Mouse (Mus musculus) liver, postnatal 0 days (tissue): ENCODE measurements at regions not wholly inside any gene's neighbourhood (a gene's known extent, or its start where the extent isn't known, plus 50 kb on each side); places are given as distances from the start of the nearest gene placed in this dataset. TPM values are rescaled to one million over a fixed set of nuclear protein-coding genes. Genes with fewer than 3 reads are reported as not detected.

Experiments
- ATAC-seq: fragments of 200-750 bp; cut with Nextera tagmentation; 2 replicates; pipeline ENCODE4 v1.8.0; 2017; ENCODE audit warnings: mild to moderate bottlenecking, moderate library complexity
- DNase-seq: peaks from one replicate; pipeline ENCODE4 v3.0.0-alpha.2; 2016
- H3K27ac ChIP-seq: fragments of 300-500 bp; sonication (generic); 2 replicates; pipeline ENCODE4 v1.5.1; 2014; ENCODE audit warnings: antibody characterized with exemption, moderate library complexity, mild to moderate bottlenecking, low read depth
- H3K27me3 ChIP-seq: fragments of 300-500 bp; sonication (generic); 2 replicates; pipeline ENCODE4 v1.6.1; 2014; ENCODE audit warnings: low read length, control low read depth, mixed read lengths; ENCODE audit not compliant: insufficient read depth
- H3K36me3 ChIP-seq: fragments of 300-500 bp; sonication (generic); replicated peaks from 2 replicates; pipeline ENCODE4 v1.6.1; 2014; ENCODE audit warnings: mild to moderate bottlenecking, control low read depth, low read length, moderate library complexity, mixed read lengths; ENCODE audit not compliant: insufficient read depth
- H3K4me1 ChIP-seq: fragments of 300-500 bp; sonication (generic); 2 replicates; pipeline ENCODE4 v1.6.1; 2014; ENCODE audit warnings: antibody characterized with exemption, mild to moderate bottlenecking, control low read depth; ENCODE audit not compliant: insufficient read depth
- H3K4me2 ChIP-seq: fragments of 300-500 bp; sonication (generic); 2 replicates; pipeline ENCODE4 v1.6.1; 2014; ENCODE audit warnings: low read depth, mild to moderate bottlenecking, low read length, moderate library complexity, mixed read lengths
- H3K4me3 ChIP-seq: fragments of 300-500 bp; sonication (generic); 2 replicates; pipeline ENCODE4 v1.5.1; 2014; ENCODE audit warnings: low read depth, low read length
- H3K9ac ChIP-seq: fragments of 300-500 bp; sonication (generic); replicated peaks from 2 replicates; pipeline ENCODE4 v1.6.1; 2014; ENCODE audit warnings: mild to moderate bottlenecking, moderate library complexity
- H3K9me3 ChIP-seq: fragments of 300-500 bp; sonication (generic); 2 replicates; pipeline ENCODE4 v1.6.1; 2016; ENCODE audit warnings: mild to moderate bottlenecking, control low read depth, low read length, mixed read lengths
- CTCF ChIP-seq: sonication (generic); IDR thresholded peaks from 2 replicates; pipeline ENCODE4 v1.5.1; 2016; ENCODE audit warnings: antibody characterized with exemption, low read depth
- EP300 ChIP-seq: IDR thresholded peaks from 2 replicates; pipeline ENCODE4 v1.6.1; 2016; ENCODE audit warnings: antibody characterized with exemption, low read depth, mild to moderate bottlenecking
- WGBS: fragments of 180-500 bp; shearing (Covaris S2); extraction: QIAGEN DNeasy Blood & Tissue Kit; methylation state at CpG from one replicate; pipeline ENCODE4 v1.1.7; 2014; ENCODE audit not compliant: insufficient replicate concordance; 5-methylcytosine and 5-hydroxymethylcytosine counted together
- microRNA-seq: library from miRNA; unstranded; fragments of <30 nt; microRNA quantifications from one replicate; pipeline ENCODE4, GENCODE M21; 2016

GRCm38 (mm10) chr5:7820592-7820991 lies 139.7 kb upstream of the Steap4 start:
- Histone ChIP-seq H3K9ac (no peak overlapping the region), H3K9me3 (no peaks in the 10 kb centered on the region), H3K4me1 (no peaks in the 10 kb centered on the region), H3K27ac (no peak overlapping the region), H3K4me2 (no peak overlapping the region), H3K4me3 (no peak overlapping the region), H3K27me3 (no peaks in the 10 kb centered on the region), H3K36me3 (no peaks in the 10 kb centered on the region)
- 25% methylated on average over 5 of the region's 5 CpGs for WGBS
- ATAC-seq = no peak
- DNase-seq = no peak
- TF ChIP-seq CTCF (0 out of 2 replicates have a peak, but pooled peaks have one; percentile 17), EP300 (no peak)

DNA sequence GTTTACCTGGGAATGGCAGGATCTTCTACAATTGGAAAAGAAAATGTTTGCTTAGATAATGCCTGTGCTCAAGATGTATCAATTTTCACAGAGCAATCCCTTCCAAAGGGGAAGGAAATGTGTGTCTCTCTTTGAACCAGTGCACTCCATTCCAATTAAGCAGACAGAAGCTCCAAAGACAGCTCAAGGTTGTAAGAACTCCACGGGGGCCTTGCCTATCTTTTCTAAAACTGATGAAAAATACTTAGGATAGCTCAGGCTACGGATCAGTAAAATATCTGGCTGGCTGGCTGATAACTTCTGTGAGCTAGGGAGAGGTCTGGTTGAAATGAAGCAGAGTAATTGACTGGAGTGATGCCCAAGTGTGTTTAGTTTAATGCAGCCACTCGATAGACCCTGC lies 138.6 kb upstream of the Steap4 start:
- no peak overlapping the region for H3K4me2 ChIP-seq
- ATAC-seq = no peak

GRCm38 (mm10) chr5:7829618-7830017 lies 130.6 kb upstream of the Steap4 start:
- Histone ChIP-seq H3K9ac (no peak overlapping the region), H3K4me2 (no peak overlapping the region), H3K4me3 (no peak overlapping the region), H3K27me3 (no peaks in the 10 kb centered on the region), H3K9me3 (no peaks in the 10 kb centered on the region), H3K4me1 (no peaks in the 10 kb centered on the region), H3K36me3 (no peaks in the 10 kb centered on the region), H3K27ac (no peak overlapping the region)
- TF ChIP-seq CTCF (no peak), EP300 (no peak)
- ATAC-seq (no peak), DNase-seq (no peak)
- WGBS = 61% methylated on average over 3 of the region's 3 CpGs

More for the DNA sequence above, 138.6 kb upstream of the Steap4 start:
- H3K9me3 ChIP-seq = no peaks in the 10 kb centered on the region
- no peak overlapping the region for H3K4me3 ChIP-seq
- no peak for TF ChIP-seq CTCF
- TF ChIP-seq EP300 = no peak
- no peak overlapping the region for H3K27ac ChIP-seq
- no peak for DNase-seq
- no peaks in the 10 kb centered on the region for H3K27me3 ChIP-seq
- no peaks in the 10 kb centered on the region for H3K4me1 ChIP-seq
- 53% methylated on average over 3 of the region's 3 CpGs for WGBS
- no peaks in the 10 kb centered on the region for H3K36me3 ChIP-seq
- no peak overlapping the region for H3K9ac ChIP-seq

GRCm38 (mm10) chr5:7833812-7834211 lies 126.4 kb upstream of the Steap4 start:
- no peaks in the 10 kb centered on the region for H3K36me3 ChIP-seq
- no peaks in the 10 kb centered on the region for H3K9me3 ChIP-seq
- no peak overlapping the region for H3K27ac ChIP-seq
- H3K4me3 ChIP-seq = no peak overlapping the region
- ATAC-seq (no peak), DNase-seq (no peak)
- no peak overlapping the region for H3K4me2 ChIP-seq
- H3K4me1 ChIP-seq = no peaks in the 10 kb centered on the region
- WGBS = 86% methylated on average over 1 of the region's 1 CpGs
- TF ChIP-seq CTCF = no peak
- no peak for TF ChIP-seq EP300
- H3K9ac ChIP-seq = no peak overlapping the region
- H3K27me3 ChIP-seq = no peaks in the 10 kb centered on the region

DNA sequence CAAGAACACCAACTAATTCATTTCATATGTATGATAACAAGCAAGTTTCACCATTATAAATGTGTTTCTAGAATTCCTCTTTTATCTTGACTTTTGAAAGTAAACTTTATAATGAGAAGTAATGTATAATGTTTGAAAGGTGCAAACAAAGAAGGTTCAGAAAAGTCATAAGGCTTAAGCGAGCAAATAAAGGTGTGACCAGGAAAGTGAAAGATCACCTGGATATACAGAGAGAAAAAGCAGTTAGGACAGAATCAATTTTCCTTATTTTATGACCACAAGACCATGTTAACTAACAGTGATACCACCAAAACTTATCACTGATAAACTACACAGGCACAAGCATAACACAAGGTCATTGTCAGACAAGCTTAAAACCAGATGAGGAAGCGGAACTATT lies 97.2 kb upstream of the Steap4 start:
- H3K27me3 ChIP-seq = no peaks in the 10 kb centered on the region
- no peak overlapping the region for H3K9ac ChIP-seq
- 75% methylated on average over 2 of the region's 2 CpGs for WGBS
- H3K36me3 ChIP-seq = no peaks in the 10 kb centered on the region
- DNase-seq (no peak), ATAC-seq (no peak)
- no peaks in the 10 kb centered on the region for H3K4me1 ChIP-seq
- no peaks in the 10 kb centered on the region for H3K9me3 ChIP-seq
- TF ChIP-seq CTCF (no peak), EP300 (no peak)
- no peak overlapping the region for H3K27ac ChIP-seq
- no peak overlapping the region for H3K4me3 ChIP-seq
- no peak overlapping the region for H3K4me2 ChIP-seq

DNA sequence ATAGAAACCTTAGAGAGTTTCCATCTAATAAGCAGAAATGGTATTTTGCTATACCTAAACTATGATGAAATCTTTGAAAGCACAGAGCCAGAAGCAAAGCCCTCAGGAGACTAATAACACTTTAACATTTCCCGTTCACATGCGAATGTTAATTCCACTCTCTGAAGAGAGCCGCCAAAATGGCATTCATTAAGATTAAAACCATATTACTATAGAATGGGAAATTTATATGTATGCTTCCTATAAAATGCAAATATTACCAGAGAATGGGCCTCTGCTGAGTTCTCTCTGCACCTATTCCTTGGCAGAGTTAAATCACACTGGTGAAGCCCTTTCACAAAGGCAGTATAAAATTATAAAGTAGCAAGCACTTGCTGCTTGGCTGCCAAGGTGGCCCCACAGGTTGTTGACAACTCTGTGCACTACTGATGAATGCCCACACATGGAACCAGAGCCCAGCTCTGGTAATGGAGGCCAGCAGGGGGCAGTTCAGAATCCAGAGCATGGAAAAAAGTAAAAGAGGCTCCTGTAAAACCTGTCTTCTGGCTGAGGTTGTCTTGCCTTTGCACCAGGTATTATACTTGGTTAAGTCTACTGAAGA lies 94.1 kb upstream of the Steap4 start:
- Histone ChIP-seq H3K4me1 (no peaks in the 10 kb centered on the region), H3K4me3 (no peak overlapping the region), H3K9ac (no peak overlapping the region), H3K27me3 (no peaks in the 10 kb centered on the region), H3K36me3 (no peaks in the 10 kb centered on the region), H3K4me2 (no peak overlapping the region), H3K9me3 (no peaks in the 10 kb centered on the region), H3K27ac (no peak overlapping the region)
- TF ChIP-seq EP300 (no peak), CTCF (no peak)
- WGBS = 81% methylated on average over 3 of the region's 3 CpGs
- no peak for DNase-seq
- no peak for ATAC-seq

DNA sequence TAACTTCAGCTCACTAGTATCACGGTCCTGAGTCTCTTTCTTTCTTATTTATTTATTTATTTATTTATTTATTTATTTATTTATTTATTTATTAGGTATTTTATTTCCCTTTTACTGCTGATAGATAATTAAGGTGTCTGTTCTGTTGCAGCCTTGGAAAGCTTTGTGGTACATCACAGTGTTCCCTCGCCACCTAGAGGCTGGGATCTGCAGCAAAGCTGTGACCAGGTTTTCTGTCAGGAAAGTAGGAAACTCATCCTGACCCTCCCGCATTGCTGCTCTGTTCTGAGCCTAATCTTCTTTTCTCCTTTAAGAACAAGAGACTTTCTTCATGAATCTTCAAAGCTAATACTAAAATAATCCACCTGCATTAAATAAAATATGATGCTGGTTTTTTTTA lies 60.7 kb upstream of the Steap4 start:
- Histone ChIP-seq H3K36me3 (no peaks in the 10 kb centered on the region), H3K27ac (no peak overlapping the region), H3K4me2 (no peak overlapping the region), H3K4me3 (no peak overlapping the region), H3K4me1 (no peaks in the 10 kb centered on the region), H3K27me3 (no peaks in the 10 kb centered on the region), H3K9me3 (no peaks in the 10 kb centered on the region), H3K9ac (no peak overlapping the region)
- 68% methylated on average over 3 of the region's 3 CpGs for WGBS
- TF ChIP-seq CTCF (0 out of 2 replicates have a peak, but pooled peaks have one; percentile 28), EP300 (no peak)
- no peak for DNase-seq
- no peak for ATAC-seq

Small RNA genes in the stretch of these regions (microRNA-seq; reads per million reads assigned to microRNA genes)
- gene Gm22196 = not detected
